ENCODE assay signal across 25 mouse cellular contexts in genomic region chr3:50405915-50406314, GRCm38 (mm10). TPM values are rescaled to one million over a fixed set of nuclear protein-coding genes. Genes with fewer than 3 reads are reported as not detected.
DNase-seq lines count a peak whose midpoint lies in the region; ATAC-seq and TF ChIP-seq lines count a peak whose summit lies in the region.
"Had no signal": no experiment of that assay in that cellular context is flagged by ENCODE, and none has a peak within 500 bp of the region (broad histone marks: within the 10 kb centered on the region; RNA-seq: fewer than 3 reads in every experiment).

No protein-coding gene starts in this region.

- H3K27ac ChIP-seq in lung, postnatal 0 days (ENCODE audit: low read length) = no peak overlapping the region
- H3K27ac ChIP-seq in bone marrow macrophage, adult 2 months (ENCODE audit: insufficient read depth, low read depth, low read length) = peak overlapping the region; percentile 47
- H3K27ac ChIP-seq: embryonic facial prominence, embryonic 13.5 days; forebrain, embryonic 15.5 days; hindbrain, embryonic 14.5 days; left cerebral cortex, adult 2 months; liver, embryonic 14.5 days; midbrain, embryonic 10.5 days; stomach, embryonic 15.5 days had no signal

- TF ChIP-seq POLR2A in bone marrow macrophage, adult 2 months (IDR thresholded peaks at IDR 0.05; ENCODE audit: borderline replicate concordance, low read depth, low read length) = no peak

- no peak overlapping the region for H3K4me2 ChIP-seq in lung, postnatal 0 days (replicated peaks; ENCODE audit: low read depth, low read length)
- H3K4me2 ChIP-seq: embryonic facial prominence, embryonic 13.5 days; forebrain, embryonic 15.5 days; hindbrain, embryonic 14.5 days; stomach, embryonic 15.5 days had no signal

- H3K9ac ChIP-seq in lung, postnatal 0 days (replicated peaks; ENCODE audit: low read depth) = no peak overlapping the region
- H3K9ac ChIP-seq: embryonic facial prominence, embryonic 13.5 days; forebrain, embryonic 15.5 days; hindbrain, embryonic 14.5 days; liver, embryonic 14.5 days; stomach, embryonic 15.5 days had no signal

- TF ChIP-seq EP300 in lung, postnatal 0 days (IDR thresholded peaks at IDR 0.05) = no peak

- no peak for ATAC-seq in lung, postnatal 0 days
- peak; percentile 77 for ATAC-seq in megakaryocyte, adult 5-6 weeks (ENCODE audit: poor library complexity, severe bottlenecking)
- ATAC-seq: forebrain, embryonic 15.5 days; inflammation-experienced regulatory T-cells, adult 6 months; Patski had no signal

- DNase-seq in lung, postnatal 0 days (ENCODE audit: low spot score) = peak; percentile 31
- no peak for DNase-seq in lung, postnatal 10 days
- peak; percentile 10 for DNase-seq in splenic B cell, adult 2 months (ENCODE audit: low read depth, low spot score)
- DNase-seq in ovary, postnatal 36 days (ENCODE audit: low spot score) = no peak
- DNase-seq in embryo, embryonic 11 days = no peak
- DNase-seq: adrenal gland, postnatal 36 days; cerebellum, adult 11-12 months; cerebellum, postnatal 10 days; gastrocnemius, postnatal 14 days; kidney, adult 18-20 months; kidney, postnatal 4 days; retina, postnatal 1 day; right cerebral cortex, postnatal 25 days had no signal

- H3K4me3 ChIP-seq in lung, postnatal 0 days (ENCODE audit: low read depth, low read length) = no peak overlapping the region
- H3K4me3 ChIP-seq in bone marrow macrophage, adult 2 months (ENCODE audit: insufficient read depth, low read length) = no peak overlapping the region
- H3K4me3 ChIP-seq: embryonic facial prominence, embryonic 13.5 days; erythroblast, embryonic 14.5 days; forebrain, embryonic 15.5 days; left cerebral cortex, adult 2 months; midbrain, embryonic 10.5 days; stomach, embryonic 15.5 days had no signal

- H3K4me1 ChIP-seq in lung, postnatal 0 days (ENCODE audit: insufficient read depth, low read depth, low read length) = no peaks in the 10 kb centered on the region
- peaks cover 26% of the 10 kb centered on the region for H3K4me1 ChIP-seq in bone marrow macrophage, adult 2 months (ENCODE audit: control insufficient read depth, insufficient read depth, low read length)
- H3K4me1 ChIP-seq: embryonic facial prominence, embryonic 13.5 days; forebrain, embryonic 15.5 days; midbrain, embryonic 10.5 days; stomach, embryonic 15.5 days had no signal

- H3K36me3 ChIP-seq in lung, postnatal 0 days (ENCODE audit: insufficient read depth, low read length) = no peaks in the 10 kb centered on the region
- no peaks in the 10 kb centered on the region for H3K36me3 ChIP-seq in splenic B cell, adult 2 months (ENCODE audit: control insufficient read depth, insufficient read depth, low read length, poor library complexity, severe bottlenecking)
- H3K36me3 ChIP-seq: embryonic facial prominence, embryonic 13.5 days; forebrain, embryonic 15.5 days; midbrain, embryonic 10.5 days; stomach, embryonic 15.5 days had no signal

- TF ChIP-seq CTCF in lung, postnatal 0 days (IDR thresholded peaks at IDR 0.05) = no peak
- TF ChIP-seq CTCF in bone marrow macrophage, adult 2 months (IDR thresholded peaks at IDR 0.05; ENCODE audit: low read depth, low read length) = no peak

- 66% methylated on average over 3 of the region's 3 CpGs for WGBS in lung, postnatal 0 days

- no peaks in the 10 kb centered on the region for H3K27me3 ChIP-seq in lung, postnatal 0 days (replicated peaks; ENCODE audit: insufficient read depth, low read length)
- no peaks in the 10 kb centered on the region for H3K27me3 ChIP-seq in splenic B cell, adult 2 months (ENCODE audit: control insufficient read depth, insufficient read depth, low read length, poor library complexity, severe bottlenecking)
- H3K27me3 ChIP-seq: embryonic facial prominence, embryonic 13.5 days; forebrain, embryonic 15.5 days; stomach, embryonic 15.5 days had no signal

- H3K9me3 ChIP-seq in lung, postnatal 0 days (ENCODE audit: low read length) = no peaks in the 10 kb centered on the region
- H3K9me3 ChIP-seq: embryonic facial prominence, embryonic 13.5 days; forebrain, embryonic 15.5 days; midbrain, embryonic 10.5 days; stomach, embryonic 15.5 days had no signal

RNA-seq across cellular contexts. Expression of gene Slc7a11, which starts 37.5 kb away (rescaled TPM):
- 0.13 and 0.87 TPM in 2 replicates for polyA plus RNA-seq in lung, postnatal 0 days (2015; fragmentation: Nextera tagmentation; extraction: Ambion mirVana)
- 0.60 and 1.4 TPM in 2 replicates for polyA plus RNA-seq in bone marrow macrophage, adult 2 months (2012; ENCODE audit: insufficient read depth, insufficient read length, missing spikeins)
- 11.9 and 12.1 TPM in 2 replicates for total RNA-seq in megakaryocyte, adult 5-6 weeks (2015)
- total RNA-seq in megakaryocyte, adult 5-6 weeks (2017) = 13.5 and 14.1 TPM in 2 replicates
- polyA plus RNA-seq: erythroblast, embryonic 14.5 days had no signal

Comparison
In these comparisons a context has a peak if more than half of its experiments do, and no peak if none do; other contexts are left out.
1. DNase-seq: peak in lung, postnatal 0 days (single experiment) and splenic B cell, adult 2 months (single experiment); none in lung, postnatal 10 days (single experiment), ovary, postnatal 36 days (single experiment) and embryo, embryonic 11 days (single experiment).